Mouse (Mus musculus) lung, postnatal 0 days (tissue): ENCODE data around the gene Calml4.

Experiments
- CTCF ChIP-seq: IDR thresholded peaks from 2 replicates; pipeline ENCODE4 v1.5.1; 2016; ENCODE audit warnings: antibody characterized with exemption, mild to moderate bottlenecking
- EP300 ChIP-seq: IDR thresholded peaks from 2 replicates; pipeline ENCODE4 v1.6.1; 2016; ENCODE audit warnings: antibody characterized with exemption, mild to moderate bottlenecking, control low read depth

DNA sequence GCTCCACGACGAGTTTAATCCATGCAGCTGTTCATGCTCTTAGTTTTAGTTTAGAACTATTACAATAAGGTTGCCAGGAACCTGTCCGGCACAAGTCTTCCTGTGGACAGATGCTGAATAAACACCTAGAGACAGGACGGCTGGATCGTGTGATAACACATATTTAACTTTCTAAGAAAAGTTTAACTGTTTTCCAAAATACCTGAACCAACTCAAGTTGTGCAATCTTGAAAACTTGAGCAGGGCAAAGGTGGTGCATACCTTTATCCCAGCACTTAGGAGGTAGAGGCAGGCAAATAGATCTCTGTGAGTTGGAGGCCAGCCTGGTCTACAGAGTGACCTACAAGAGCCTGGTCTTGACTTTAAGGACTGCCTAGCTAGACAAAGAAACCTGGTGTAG, 23.0 kb upstream of the Calml4 start:
- TF ChIP-seq CTCF (no peak), EP300 (no peak)
